Mouse (Mus musculus) kidney, adult 11 months (tissue): Measurements from ENCODE around the gene Slc25a30.
"Not testable (repeated sequence)": the region's sequence is repeated elsewhere in the genome, so short reads cannot be mapped to it uniquely, and the experiment has no call there.

Experiments
- DNase-seq: peaks from one replicate; pipeline ENCODE4 v3.0.0; 2022

Gene Slc25a30

DNA sequence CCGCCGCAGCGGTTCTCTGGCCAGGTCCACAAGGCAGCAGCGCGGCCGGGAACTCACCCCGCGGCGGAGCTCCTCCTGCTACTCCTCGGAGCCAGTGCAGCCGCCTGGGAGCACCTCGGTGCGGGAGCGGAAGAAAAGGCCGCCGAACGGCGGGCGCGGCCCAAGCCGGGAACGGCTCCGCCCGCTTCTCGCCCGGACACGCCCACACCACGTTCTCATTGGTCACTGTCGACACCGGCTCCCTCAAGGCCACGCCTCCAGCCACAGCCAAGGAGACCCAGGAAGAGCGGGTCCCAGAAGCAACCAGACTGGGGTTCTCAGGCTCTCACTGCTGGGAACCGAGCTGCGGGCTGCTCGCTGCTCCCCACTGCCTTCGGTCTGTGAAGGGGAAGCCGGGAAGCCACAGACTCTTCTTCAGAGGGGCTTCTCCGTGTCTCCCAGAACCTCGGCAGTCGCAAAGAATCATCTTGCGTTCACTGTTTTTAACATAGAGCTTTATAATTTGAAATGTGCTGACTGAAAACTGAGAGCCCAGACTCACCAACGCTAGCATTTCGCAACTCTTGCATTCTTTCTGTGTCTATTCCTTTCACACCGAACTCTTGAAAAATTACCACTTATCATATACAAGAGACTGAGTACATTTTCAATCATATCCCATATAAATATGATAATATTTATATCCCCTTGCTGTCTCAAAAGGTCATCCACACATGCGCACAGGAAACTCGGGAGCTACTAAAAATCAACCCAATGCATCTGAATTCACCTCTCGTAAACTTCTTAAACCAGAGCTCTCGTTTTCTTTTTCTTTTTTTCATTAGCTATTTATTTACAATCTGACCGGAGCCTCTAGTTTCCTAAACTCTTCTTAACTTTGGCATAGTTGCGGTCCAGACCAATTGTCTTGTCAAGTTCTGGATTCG is at the start of gene Slc25a30:
Gene Slc25a30, minus strand, starts transcription at position 170 of the 926 bp plus-strand sequence.
- peak; percentile 98 for DNase-seq

- DNase-seq, result no peak
Observed at GRCm38 (mm10) chr14:75836579-75836978, 49.7 kb upstream of the Slc25a30 start.

- peak; percentile 84 for DNase-seq
Observed at GRCm38 (mm10) chr14:75834739-75835381, 48.0 kb upstream of the Slc25a30 start.

GRCm38 (mm10) chr14:75834251-75834738 is 47.5 kb upstream of the Slc25a30 start:
- peak; percentile 92 for DNase-seq

DNA sequence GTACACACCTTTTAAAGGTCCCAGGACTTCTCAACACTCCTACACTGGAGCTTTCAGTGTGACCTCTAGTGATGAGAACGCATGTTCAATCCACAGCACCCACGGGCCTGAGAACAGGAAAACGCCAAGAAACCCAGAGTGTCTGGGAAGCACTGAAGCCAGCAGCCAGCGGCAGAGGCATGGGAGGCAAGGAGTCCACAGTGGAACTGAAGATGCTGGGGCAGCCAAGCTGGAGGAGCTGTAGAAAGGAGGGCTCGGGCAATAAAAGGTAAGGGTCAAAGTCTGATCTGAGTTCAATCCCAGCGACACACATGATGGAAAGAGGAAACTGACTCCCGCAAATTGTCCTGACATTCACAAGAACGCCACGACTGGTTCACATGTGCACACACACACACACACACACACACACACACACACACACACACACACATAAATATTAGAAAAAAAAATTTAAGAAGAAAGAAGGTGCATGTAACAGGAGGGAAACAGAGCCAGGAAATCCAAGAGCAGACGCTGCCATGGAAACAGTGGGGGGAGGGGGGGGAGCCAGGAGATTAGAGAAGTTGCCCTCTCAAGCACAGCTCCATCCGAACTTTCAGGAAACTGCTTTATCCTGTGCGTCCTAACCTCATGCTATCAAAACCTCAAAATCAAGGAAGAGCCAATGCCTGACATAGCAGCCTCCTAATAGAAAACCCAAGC is 46.9 kb upstream of the Slc25a30 start:
- peak; percentile 61 for DNase-seq

DNA sequence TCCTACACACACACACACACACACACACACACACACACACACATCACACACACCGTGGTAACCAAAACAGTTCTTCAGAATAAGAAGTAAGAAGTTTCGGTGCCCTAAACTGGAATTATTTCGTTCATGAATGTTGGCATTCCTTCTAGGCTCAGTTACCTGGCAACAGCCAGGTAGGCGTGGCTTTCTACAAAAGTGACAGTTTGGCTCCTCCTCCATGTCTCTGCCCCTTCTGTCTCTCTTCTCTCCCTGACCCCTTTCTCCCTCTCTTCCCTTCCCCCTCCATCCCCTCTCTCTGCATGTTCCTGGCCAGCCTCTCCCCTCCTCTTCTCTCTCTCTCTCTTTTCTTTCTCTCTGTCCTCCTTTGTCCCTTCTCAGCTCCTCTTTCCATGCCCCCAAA is 46.1 kb upstream of the Slc25a30 start:
- DNase-seq, result peak; percentile 51

GRCm38 (mm10) chr14:75832031-75832430 is 45.2 kb upstream of the Slc25a30 start:
- no peak for DNase-seq

DNA sequence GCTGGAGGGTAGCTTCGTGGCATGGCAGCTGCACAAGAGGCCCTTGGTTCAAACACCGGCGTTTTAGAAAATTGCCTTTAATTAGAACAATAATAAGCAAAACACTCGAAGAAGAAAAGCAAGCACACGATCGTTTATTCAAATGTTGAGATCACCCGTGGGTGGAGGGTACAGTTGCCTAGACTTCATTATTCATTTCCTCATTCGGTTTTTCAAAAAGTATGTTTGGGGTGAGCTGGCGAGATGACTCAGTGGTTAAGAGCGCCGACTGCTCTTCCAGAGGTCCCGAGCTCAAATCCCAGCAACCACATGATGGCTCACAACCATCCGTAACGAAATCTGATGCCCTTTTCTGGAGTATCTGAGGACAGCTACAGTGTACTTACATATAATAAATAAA is 43.0 kb upstream of the Slc25a30 start:
- not testable (repeated sequence) for DNase-seq

- DNase-seq, result peak; percentile 89
Observed at GRCm38 (mm10) chr14:75828866-75829806, 42.3 kb upstream of the Slc25a30 start.

- no peak for DNase-seq
Observed at GRCm38 (mm10) chr14:75828221-75828620, 41.4 kb upstream of the Slc25a30 start.

DNA sequence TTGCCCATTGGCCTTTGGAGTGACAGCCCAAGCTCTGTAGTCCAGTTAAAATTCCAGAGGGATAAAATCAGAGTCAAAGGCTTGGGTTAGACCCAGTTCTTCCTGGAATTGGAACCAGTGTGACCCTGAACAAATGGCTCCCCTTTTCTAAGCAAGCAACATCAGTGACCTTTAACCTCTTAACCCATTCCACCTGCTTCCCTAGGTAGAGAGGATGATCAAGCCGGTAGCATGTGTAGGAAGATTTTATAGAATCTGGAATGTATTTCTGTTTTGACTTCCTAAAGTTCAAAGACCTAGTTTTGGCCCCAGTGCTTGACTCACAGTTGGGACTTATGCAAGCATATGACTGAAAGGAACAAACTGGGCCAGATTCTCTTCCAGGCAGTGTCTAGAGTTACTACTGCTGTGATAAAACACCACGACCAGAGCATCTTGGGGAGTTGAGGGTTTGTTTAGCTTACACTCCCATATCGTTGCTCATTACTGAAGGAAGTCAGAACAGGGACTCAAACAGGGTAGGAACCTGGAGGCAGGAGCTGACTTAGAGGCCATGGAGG is 40.1 kb upstream of the Slc25a30 start:
- no peak for DNase-seq

DNA sequence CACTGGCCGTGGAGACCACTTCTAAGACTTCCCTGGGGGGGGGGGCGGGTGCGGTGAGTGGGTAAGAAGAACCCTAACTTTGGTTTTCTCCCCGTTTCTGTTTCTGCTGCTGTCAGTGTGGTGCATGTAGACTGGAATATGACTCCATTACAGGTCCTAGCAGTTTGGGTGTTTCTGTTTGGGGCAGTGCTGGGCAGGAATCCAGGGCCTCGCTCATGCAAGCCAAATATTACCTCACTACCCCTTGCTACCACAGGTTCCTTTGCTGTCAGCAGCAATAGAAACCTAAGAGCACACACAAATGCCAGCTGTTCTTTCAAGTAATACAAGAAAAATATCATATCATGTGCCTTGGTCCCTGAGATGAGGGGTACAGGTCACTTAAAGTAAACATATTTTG is 33.2 kb upstream of the Slc25a30 start:
- DNase-seq, result peak; percentile 47

DNA sequence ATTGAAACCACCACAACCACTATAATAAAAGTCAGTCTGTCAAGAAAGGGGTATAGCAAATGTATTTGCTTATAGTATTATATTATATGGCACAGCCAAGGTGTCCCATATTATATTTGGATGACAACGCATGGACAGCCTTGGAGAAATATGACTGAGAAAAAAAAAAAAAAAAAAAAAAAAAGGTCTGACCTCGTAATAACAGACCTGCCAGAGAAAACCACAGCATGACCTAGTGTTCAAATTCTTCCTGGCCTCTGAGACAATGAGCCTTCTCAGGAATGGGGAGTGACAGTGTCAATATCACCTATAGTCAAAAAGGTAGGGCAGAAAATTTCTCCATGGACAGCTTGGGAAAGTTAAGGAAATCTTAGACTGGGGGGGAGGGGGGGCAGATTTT is 32.5 kb upstream of the Slc25a30 start:
- DNase-seq, result no peak

GRCm38 (mm10) chr14:75818528-75818927 is 31.7 kb upstream of the Slc25a30 start:
- DNase-seq, result no peak

- peak; percentile 62 for DNase-seq
Observed at GRCm38 (mm10) chr14:75809931-75810330, 23.1 kb upstream of the Slc25a30 start.

GRCm38 (mm10) chr14:75807800-75808199 is 21.0 kb upstream of the Slc25a30 start:
- DNase-seq, result peak; percentile 87

- DNase-seq, result peak; percentile 76
Observed at GRCm38 (mm10) chr14:75797769-75798386, 11.0 kb upstream of the Slc25a30 start.

DNA sequence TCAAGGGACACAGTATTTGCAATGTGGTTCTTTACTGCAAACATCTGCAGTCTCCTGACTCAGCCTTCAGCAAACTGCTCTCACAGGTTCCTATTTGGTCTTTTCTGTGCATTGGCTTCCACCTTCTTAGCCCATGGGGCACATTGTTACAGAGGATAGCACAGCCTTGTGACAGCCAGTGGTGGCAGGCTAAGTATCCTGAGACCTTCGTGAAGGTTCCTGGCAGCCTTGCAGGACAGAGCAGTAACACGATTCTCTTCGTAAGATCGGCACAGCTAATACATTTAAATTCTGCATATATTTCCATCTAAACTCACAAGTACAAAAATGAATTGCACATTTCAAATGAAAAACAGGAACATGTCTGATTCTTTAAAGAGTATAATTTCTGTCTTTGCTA is 9.1 kb upstream of the Slc25a30 start:
- DNase-seq, result no peak

- peak; percentile 45 for DNase-seq
Observed at GRCm38 (mm10) chr14:75794726-75795125, 7.9 kb upstream of the Slc25a30 start.

DNA sequence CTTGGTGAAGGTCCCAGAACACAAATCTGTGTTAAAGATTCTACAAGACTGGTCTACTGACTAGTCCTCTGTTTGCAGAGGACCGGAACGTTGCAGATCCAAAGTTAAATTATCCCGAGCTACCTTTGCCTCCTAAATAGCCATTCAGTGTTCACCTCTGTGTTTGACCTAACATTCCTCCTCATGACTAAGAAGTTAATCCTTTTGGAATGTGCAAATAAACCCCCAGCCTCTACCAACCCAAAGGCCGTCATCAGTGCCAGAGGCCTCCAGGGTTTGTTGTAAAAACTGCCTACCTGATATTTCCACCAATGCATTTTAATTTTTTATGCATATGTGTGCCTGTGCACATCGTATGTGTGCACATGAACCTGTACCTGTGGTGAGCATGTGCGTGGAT is 7.5 kb upstream of the Slc25a30 start:
- peak; percentile 70 for DNase-seq

- no peak for DNase-seq
Observed at GRCm38 (mm10) chr14:75793110-75793509, 6.3 kb upstream of the Slc25a30 start.
